ENCODE assay signal across 21 mouse cellular contexts in genomic region chr9:118936071-118936470, GRCm38 (mm10). TPM values are rescaled to one million over a fixed set of nuclear protein-coding genes. Genes with fewer than 3 reads are reported as not detected.
DNase-seq lines count a peak whose midpoint lies in the region; ATAC-seq and TF ChIP-seq lines count a peak whose summit lies in the region.
"Had no signal": no experiment of that assay in that cellular context is flagged by ENCODE, and none has a peak within 500 bp of the region (broad histone marks: within the 10 kb centered on the region; RNA-seq: fewer than 3 reads in every experiment).

No protein-coding gene starts in this region.

- H3K4me3 ChIP-seq in heart, embryonic 12.5 days = no peak overlapping the region
- no peak overlapping the region for H3K4me3 ChIP-seq in heart, embryonic 11.5 days (ENCODE audit: low read depth, low read length)
- H3K4me3 ChIP-seq in liver, adult 2 months (ENCODE audit: insufficient read depth, low read depth, low read length) = no peak overlapping the region
- no peak overlapping the region for H3K4me3 ChIP-seq in kidney, embryonic 14.5 days (ENCODE audit: low read length)
- H3K4me3 ChIP-seq: embryonic facial prominence, embryonic 10.5 days; heart, embryonic 15.5 days; midbrain, embryonic 12.5 days; neural tube, embryonic 12.5 days had no signal

- H3K4me2 ChIP-seq in heart, embryonic 12.5 days = no peak overlapping the region
- H3K4me2 ChIP-seq in heart, embryonic 11.5 days = no peak overlapping the region
- H3K4me2 ChIP-seq in kidney, embryonic 14.5 days (replicated peaks; ENCODE audit: low read depth, low read length) = no peak overlapping the region
- H3K4me2 ChIP-seq: heart, embryonic 15.5 days; midbrain, embryonic 12.5 days; neural tube, embryonic 12.5 days had no signal

- no peak for TF ChIP-seq CTCF in liver, adult 2 months (IDR thresholded peaks at IDR 0.05; ENCODE audit: low read depth, low read length)

- TF ChIP-seq POLR2A in liver, adult 2 months (IDR thresholded peaks at IDR 0.05; ENCODE audit: extremely low read depth, insufficient read depth, low read length) = no peak

- no peak for DNase-seq in liver, adult 2 months (ENCODE audit: extremely low read depth, low read depth, low spot score)
- DNase-seq in liver = no peak
- peak; percentile 68 to 71 for DNase-seq in kidney, postnatal 36 days
- DNase-seq in spleen, postnatal 14 days (ENCODE audit: low spot score in 2 of 2) = no peak
- DNase-seq: adrenal gland, postnatal 25 days; B cell, adult 2 months; cerebellum, adult 18-20 months; left cerebral cortex, postnatal 4 days; right cerebral cortex, adult 18-20 months; thymus, postnatal 14 days had no signal

- H3K36me3 ChIP-seq in heart, embryonic 12.5 days = no peaks in the 10 kb centered on the region
- no peaks in the 10 kb centered on the region for H3K36me3 ChIP-seq in heart, embryonic 11.5 days (ENCODE audit: control insufficient read depth, insufficient read depth, low read length)
- H3K36me3 ChIP-seq in liver, adult 2 months (ENCODE audit: control insufficient read depth, insufficient read depth, low read length) = no peaks in the 10 kb centered on the region
- peaks cover 3% of the 10 kb centered on the region; the same call in 1 of the 2 replicates for H3K36me3 ChIP-seq in kidney, embryonic 14.5 days (ENCODE audit: control insufficient read depth, insufficient read depth, low read length)
- H3K36me3 ChIP-seq: embryonic facial prominence, embryonic 10.5 days; heart, embryonic 15.5 days; midbrain, embryonic 12.5 days; neural tube, embryonic 12.5 days had no signal

- no peaks in the 10 kb centered on the region for H3K27me3 ChIP-seq in heart, embryonic 12.5 days (replicated peaks)
- H3K27me3 ChIP-seq in heart, embryonic 11.5 days (ENCODE audit: control insufficient read depth, insufficient read depth, low read length) = no peaks in the 10 kb centered on the region
- H3K27me3 ChIP-seq in liver, adult 2 months (ENCODE audit: control insufficient read depth, insufficient read depth, low read length) = no peaks in the 10 kb centered on the region
- no peaks in the 10 kb centered on the region for H3K27me3 ChIP-seq in kidney, embryonic 14.5 days (ENCODE audit: control insufficient read depth, insufficient read depth, low read length)
- H3K27me3 ChIP-seq: heart, embryonic 15.5 days; midbrain, embryonic 12.5 days; neural tube, embryonic 12.5 days had no signal

- no peak overlapping the region for H3K9ac ChIP-seq in heart, embryonic 12.5 days
- H3K9ac ChIP-seq in heart, embryonic 11.5 days (ENCODE audit: low read depth, low read length) = no peak overlapping the region
- no peak overlapping the region for H3K9ac ChIP-seq in liver, adult 2 months (ENCODE audit: low read depth, low read length)
- H3K9ac ChIP-seq in kidney, embryonic 14.5 days (ENCODE audit: low read depth, low read length) = no peak overlapping the region
- H3K9ac ChIP-seq: heart, embryonic 15.5 days; liver, embryonic 14.5 days; midbrain, embryonic 12.5 days; neural tube, embryonic 12.5 days had no signal

- H3K79me2 ChIP-seq in liver, adult 2 months (ENCODE audit: control insufficient read depth, insufficient read depth, low read length) = no peaks in the 10 kb centered on the region; the same call in 1 of the 2 replicates

- H3K9me3 ChIP-seq in heart, embryonic 12.5 days (replicated peaks) = no peaks in the 10 kb centered on the region
- no peaks in the 10 kb centered on the region for H3K9me3 ChIP-seq in heart, embryonic 11.5 days (replicated peaks; ENCODE audit: control insufficient read depth, low read length)
- H3K9me3 ChIP-seq in kidney, embryonic 14.5 days (ENCODE audit: control insufficient read depth, low read length) = no peaks in the 10 kb centered on the region
- H3K9me3 ChIP-seq: embryonic facial prominence, embryonic 10.5 days; heart, embryonic 15.5 days; midbrain, embryonic 12.5 days; neural tube, embryonic 12.5 days had no signal

- H3K4me1 ChIP-seq in heart, embryonic 12.5 days (replicated peaks) = peaks cover 51% of the 10 kb centered on the region
- H3K4me1 ChIP-seq in heart, embryonic 11.5 days (ENCODE audit: control insufficient read depth, insufficient read depth, low read length) = peaks cover 20% of the 10 kb centered on the region
- peaks cover 13% of the 10 kb centered on the region; the same call in 1 of the 2 replicates for H3K4me1 ChIP-seq in liver, adult 2 months (ENCODE audit: control insufficient read depth, insufficient read depth, low read length)
- peaks cover 49% of the 10 kb centered on the region for H3K4me1 ChIP-seq in kidney, embryonic 14.5 days (ENCODE audit: control insufficient read depth, insufficient read depth, low read length)

- WGBS in heart, embryonic 12.5 days = 67% methylated on average over 12 of the region's 12 CpGs
- 65% methylated on average over 12 of the region's 12 CpGs for WGBS in heart, embryonic 11.5 days (ENCODE audit: insufficient replicate concordance)
- 73% methylated on average over 12 of the region's 12 CpGs for WGBS in liver, adult 2 months
- 25% methylated on average over 12 of the region's 12 CpGs for WGBS in kidney, embryonic 14.5 days

- peak overlapping the region; percentile 37; the same call in 1 of the 2 replicates for H3K27ac ChIP-seq in heart, embryonic 12.5 days (ENCODE audit: poor library complexity, severe bottlenecking)
- H3K27ac ChIP-seq in heart, embryonic 11.5 days (ENCODE audit: low read depth, low read length) = no peak overlapping the region
- H3K27ac ChIP-seq in liver, adult 2 months (replicated peaks; ENCODE audit: insufficient read depth, low read depth, low read length) = peak overlapping the region; percentile 31; the same call in 1 of the 2 replicates
- 0 out of 2 replicates have a peak overlapping the region, but pooled peaks have one; percentile 38 for H3K27ac ChIP-seq in kidney, embryonic 14.5 days (ENCODE audit: low read depth, low read length)
- H3K27ac ChIP-seq: embryonic facial prominence, embryonic 10.5 days; heart, embryonic 15.5 days; liver, embryonic 14.5 days; midbrain, embryonic 12.5 days; neural tube, embryonic 12.5 days had no signal

- ATAC-seq in heart, embryonic 12.5 days (ENCODE audit: insufficient number of reproducible peaks, low FRiP score) = no peak
- ATAC-seq in heart, embryonic 11.5 days (replicated peaks; ENCODE audit: insufficient number of reproducible peaks, low FRiP score, low TSS enrichment) = no peak
- no peak for ATAC-seq in kidney, embryonic 14.5 days (ENCODE audit: low FRiP score, low TSS enrichment)
- ATAC-seq in granulocyte monocyte progenitor cell, adult 5-6 weeks (replicated peaks; ENCODE audit: poor library complexity, severe bottlenecking) = no peak
- ATAC-seq: inflammation-experienced regulatory T-cells, adult 6 months; lung, postnatal 0 days had no signal

RNA-seq across cellular contexts. Expression of gene Ctdspl, which starts 9.8 kb away (rescaled TPM):
- 7.8 and 9.7 TPM in 2 replicates for polyA plus RNA-seq in heart, embryonic 12.5 days (2016; fragmentation: Nextera tagmentation; extraction: Ambion mirVana)
- 8.5 and 10.5 TPM in 2 replicates for polyA plus RNA-seq in heart, embryonic 11.5 days (2014; fragmentation: Nextera tagmentation; extraction: Ambion mirVana)
- 2.5 and 4.0 TPM in 2 replicates for total RNA-seq in liver, adult 2 months (2014; rRNA removed)
- 2.8 and 3.5 TPM in 2 replicates for polyA plus RNA-seq in liver, adult 2 months (2012; rRNA removed)
- 25.3 and 31.2 TPM in 2 replicates for polyA plus RNA-seq in kidney, embryonic 14.5 days (2014; fragmentation: Nextera tagmentation; extraction: Ambion mirVana)
- total RNA-seq in granulocyte monocyte progenitor cell, adult 5-6 weeks (2014; fragmentation: Nextera tagmentation) = 25.4 and 28.7 TPM in 2 replicates
- 6.5 and 7.9 TPM in 2 replicates for total RNA-seq in granulocyte monocyte progenitor cell, adult 5-6 weeks (2017)

Comparison
In these comparisons a context has a peak if more than half of its experiments do, and no peak if none do; other contexts are left out.
1. DNase-seq: peak in kidney, postnatal 36 days (2 of 2); none in liver, adult 2 months (single experiment), liver (single experiment) and spleen, postnatal 14 days (0 of 2).